Mouse (Mus musculus): ENCODE measurements at regions not wholly inside any gene's neighbourhood (a gene's known extent, or its start where the extent isn't known, plus 50 kb on each side); places are given as distances from the start of the nearest gene placed in this dataset.

DNA sequence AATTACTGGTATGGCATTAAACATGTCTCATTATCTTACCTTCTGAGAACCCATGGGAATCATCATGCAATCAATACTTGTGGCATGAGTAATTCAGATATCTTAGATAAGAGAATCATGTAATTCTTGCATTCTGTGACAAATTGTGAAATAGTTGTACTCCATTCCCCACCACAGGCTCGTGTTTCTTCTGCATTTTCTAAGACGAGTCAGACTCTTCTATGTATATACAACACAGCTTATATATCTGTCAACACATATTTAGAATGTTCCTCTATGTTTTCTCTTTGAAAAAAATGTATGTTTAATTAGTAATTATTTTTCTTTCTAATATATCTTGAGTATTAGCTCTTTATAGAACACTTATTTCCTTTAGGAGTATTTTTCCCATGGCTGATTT, 527.7 kb downstream of the Otol1 start:
- DNase-seq (ENCODE audit: low spot score) (no peak), ATAC-seq (ENCODE audit: insufficient read depth, low FRiP score, low TSS enrichment) (no peak)
- H3K27me3 ChIP-seq (ENCODE audit: control insufficient read depth, insufficient read depth, low read length) = no peaks in the 10 kb centered on the region
- 90% methylated on average over 2 of the region's 2 CpGs for WGBS
- no peak overlapping the region for H3K4me2 ChIP-seq (ENCODE audit: low read depth)
- H3K27ac ChIP-seq (ENCODE audit: low read depth, low read length) = no peak overlapping the region
- no peak overlapping the region for H3K9ac ChIP-seq (ENCODE audit: low read length)
- no peaks in the 10 kb centered on the region for H3K9me3 ChIP-seq (ENCODE audit: control insufficient read depth, low read length)
- H3K36me3 ChIP-seq (ENCODE audit: control insufficient read depth, insufficient read depth, low read length) = no peaks in the 10 kb centered on the region
- no peaks in the 10 kb centered on the region for H3K4me1 ChIP-seq (ENCODE audit: control insufficient read depth, insufficient read depth, low read length)
- no peak overlapping the region for H3K4me3 ChIP-seq (ENCODE audit: low read depth, low read length)

DNA sequence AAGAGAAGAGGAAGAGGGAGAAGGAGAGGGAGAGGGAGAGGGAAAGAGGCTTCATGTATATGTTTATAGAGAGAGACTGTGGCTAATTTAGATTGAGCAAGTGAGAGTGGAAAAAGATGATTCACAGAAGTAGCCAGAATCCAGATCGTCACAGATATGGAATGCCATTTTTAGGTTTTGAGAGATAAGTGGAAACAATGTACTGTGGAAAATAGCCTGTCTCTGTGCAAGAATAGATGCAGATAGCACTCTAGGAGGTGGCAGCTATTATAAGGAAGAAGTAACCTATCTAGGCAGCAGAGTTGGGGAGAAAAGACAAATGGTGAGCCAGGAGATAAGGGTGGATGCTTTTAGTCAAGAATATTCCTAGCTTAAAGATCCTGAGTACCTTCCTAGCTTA, 536.5 kb downstream of the Otol1 start:
- H3K36me3 ChIP-seq (ENCODE audit: control insufficient read depth, insufficient read depth, low read length) = no peaks in the 10 kb centered on the region
- H3K27ac ChIP-seq (ENCODE audit: low read depth, low read length) = no peak overlapping the region
- DNase-seq (ENCODE audit: low spot score) = no peak
- H3K4me1 ChIP-seq (ENCODE audit: control insufficient read depth, insufficient read depth, low read length) = no peaks in the 10 kb centered on the region
- no peak for ATAC-seq (ENCODE audit: insufficient read depth, low FRiP score, low TSS enrichment)
- H3K9ac ChIP-seq (ENCODE audit: low read length) = no peak overlapping the region
- no peak overlapping the region for H3K4me3 ChIP-seq (ENCODE audit: low read depth, low read length)
- WGBS = 85% methylated on average over 1 of the region's 1 CpGs
- H3K4me2 ChIP-seq (ENCODE audit: low read depth) = no peak overlapping the region
- H3K9me3 ChIP-seq (ENCODE audit: control insufficient read depth, low read length) = no peaks in the 10 kb centered on the region
- no peaks in the 10 kb centered on the region for H3K27me3 ChIP-seq (ENCODE audit: control insufficient read depth, insufficient read depth, low read length)

DNA sequence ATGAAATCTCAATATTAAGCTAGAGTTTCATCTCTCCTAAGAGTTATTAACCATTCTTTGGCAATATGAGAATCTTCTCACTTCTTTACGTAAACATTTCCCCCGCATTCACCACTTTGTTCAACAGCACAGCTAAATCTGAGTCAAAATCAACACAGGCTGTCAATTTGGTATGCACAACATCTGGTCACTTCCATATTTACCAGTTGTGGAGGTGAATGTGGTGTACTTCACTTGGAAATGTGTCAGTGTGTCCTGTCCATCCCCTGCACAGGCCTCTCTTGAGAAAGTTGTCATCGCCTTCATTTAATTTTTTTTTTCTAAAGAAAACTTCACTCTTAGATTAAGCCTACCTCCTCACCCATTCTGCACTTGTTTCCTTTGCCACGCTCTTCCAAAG, 550.4 kb downstream of the Otol1 start:
- ATAC-seq (ENCODE audit: insufficient read depth, low FRiP score, low TSS enrichment) = no peak
- H3K36me3 ChIP-seq (ENCODE audit: control insufficient read depth, insufficient read depth, low read length) = no peaks in the 10 kb centered on the region
- no peaks in the 10 kb centered on the region for H3K4me1 ChIP-seq (ENCODE audit: control insufficient read depth, insufficient read depth, low read length)
- DNase-seq (ENCODE audit: low spot score) = no peak
- WGBS = 91% methylated on average over 4 of the region's 4 CpGs
- H3K27me3 ChIP-seq (ENCODE audit: control insufficient read depth, insufficient read depth, low read length) = no peaks in the 10 kb centered on the region
- no peak overlapping the region for H3K4me3 ChIP-seq (ENCODE audit: low read depth, low read length)
- H3K9me3 ChIP-seq (ENCODE audit: control insufficient read depth, low read length) = no peaks in the 10 kb centered on the region
- no peak overlapping the region for H3K9ac ChIP-seq (ENCODE audit: low read length)
- no peak overlapping the region for H3K27ac ChIP-seq (ENCODE audit: low read depth, low read length)
- no peak overlapping the region for H3K4me2 ChIP-seq (ENCODE audit: low read depth)

DNA sequence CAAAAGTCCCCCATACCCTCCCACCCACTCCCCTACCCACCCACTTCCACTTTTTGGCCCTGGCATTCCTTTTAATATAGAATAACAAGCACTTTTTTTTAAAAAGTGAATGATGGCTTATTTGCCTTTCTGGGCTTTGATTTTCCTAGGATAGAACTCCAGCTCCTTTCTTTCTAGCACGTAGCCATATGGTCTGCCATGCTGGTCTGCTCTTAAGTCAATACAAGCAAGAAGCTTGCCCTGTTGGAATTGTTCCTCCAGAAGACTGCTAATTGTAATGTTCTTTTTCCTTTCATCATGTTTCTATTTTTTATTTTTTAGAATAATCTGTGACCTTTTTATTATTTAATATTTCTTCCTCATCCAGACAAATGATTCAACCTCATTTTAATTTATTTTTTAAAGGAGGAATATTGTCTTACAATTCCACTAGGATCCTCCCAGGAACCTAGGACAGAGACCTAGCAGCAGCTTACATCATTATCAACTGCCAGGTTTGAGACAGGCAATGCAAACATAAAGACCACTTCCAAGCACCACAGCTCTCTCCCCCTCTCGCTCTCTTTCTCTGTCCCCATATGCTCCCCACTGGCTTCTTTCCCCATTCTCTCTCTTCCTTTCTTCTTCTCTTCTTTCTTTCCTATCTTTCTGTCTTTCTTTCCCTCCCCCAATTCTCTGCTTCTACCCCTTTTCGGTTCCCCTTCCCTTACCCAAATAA, 558.9 kb downstream of the Otol1 start:
- no peak overlapping the region for H3K4me3 ChIP-seq (ENCODE audit: low read depth, low read length)
- H3K27me3 ChIP-seq (ENCODE audit: control insufficient read depth, insufficient read depth, low read length) = no peaks in the 10 kb centered on the region
- H3K4me2 ChIP-seq (ENCODE audit: low read depth) = no peak overlapping the region
- no peak overlapping the region for H3K27ac ChIP-seq (ENCODE audit: low read depth, low read length)
- no peak overlapping the region for H3K9ac ChIP-seq (ENCODE audit: low read length)
- ATAC-seq (ENCODE audit: insufficient read depth, low FRiP score, low TSS enrichment) (no peak), DNase-seq (ENCODE audit: low spot score) (no peak)
- H3K36me3 ChIP-seq (ENCODE audit: control insufficient read depth, insufficient read depth, low read length) = no peaks in the 10 kb centered on the region
- no peaks in the 10 kb centered on the region for H3K4me1 ChIP-seq (ENCODE audit: control insufficient read depth, insufficient read depth, low read length)
- H3K9me3 ChIP-seq (ENCODE audit: control insufficient read depth, low read length) = no peaks in the 10 kb centered on the region
- WGBS = 83% methylated on average over 3 of the region's 3 CpGs

DNA sequence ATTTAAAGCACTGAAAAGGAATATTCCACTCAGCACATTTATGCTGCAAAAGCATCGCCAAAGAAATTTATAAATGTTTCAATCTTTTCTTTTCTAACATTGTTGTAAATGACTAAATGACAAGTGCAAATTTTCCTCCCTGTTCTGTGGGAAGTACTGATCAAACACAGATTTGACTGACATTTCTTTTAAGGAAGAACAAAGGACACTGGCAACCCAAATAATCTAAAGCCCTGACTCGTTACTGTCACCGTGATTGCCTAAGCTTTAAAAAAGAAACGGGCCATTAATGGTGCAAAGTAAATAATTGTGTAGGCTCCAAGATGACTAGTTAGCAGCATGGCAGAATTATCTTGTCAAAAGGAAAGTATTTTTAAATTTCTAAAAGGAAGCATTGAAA, 587.4 kb downstream of the Otol1 start:
- DNase-seq (ENCODE audit: low spot score) (no peak), ATAC-seq (ENCODE audit: insufficient read depth, low FRiP score, low TSS enrichment) (no peak)
- Histone ChIP-seq H3K9me3 (ENCODE audit: control insufficient read depth, low read length) (no peaks in the 10 kb centered on the region), H3K4me2 (ENCODE audit: low read depth) (no peak overlapping the region), H3K36me3 (ENCODE audit: control insufficient read depth, insufficient read depth, low read length) (no peaks in the 10 kb centered on the region), H3K4me1 (ENCODE audit: control insufficient read depth, insufficient read depth, low read length) (no peaks in the 10 kb centered on the region), H3K27me3 (ENCODE audit: control insufficient read depth, insufficient read depth, low read length) (no peaks in the 10 kb centered on the region), H3K4me3 (ENCODE audit: low read depth, low read length) (no peak overlapping the region), H3K27ac (ENCODE audit: low read depth, low read length) (no peak overlapping the region), H3K9ac (ENCODE audit: low read length) (no peak overlapping the region)
- WGBS = 65% methylated on average over 4 of the region's 4 CpGs
